Mouse (Mus musculus): Measurements from ENCODE around the gene Slc27a1. TPM values are rescaled to one million over a fixed set of nuclear protein-coding genes. Genes with fewer than 3 reads are reported as not detected.
"Not testable (repeated sequence)": the region's sequence is repeated elsewhere in the genome, so short reads cannot be mapped to it uniquely, and the experiment has no call there.

The Slc27a1 gene
- polyA plus RNA-seq (2015; fragmentation: Nextera tagmentation; extraction: Ambion mirVana) = 35.2 and 41.4 TPM in 2 replicates

GRCm38 (mm10) chr8:71568387-71568937 lies at the start of gene Slc27a1:
Gene Slc27a1 (plus strand): TSS chr8:71568882.
- Histone ChIP-seq H3K4me3 (replicated peaks; ENCODE audit: low read length) (peak within 1 kb of the TSS; percentile 66), H3K36me3 (ENCODE audit: control insufficient read depth, insufficient read depth, low read length) (no peaks in the 10 kb centered on the region), H3K4me1 (ENCODE audit: control insufficient read depth, insufficient read depth, low read length) (peaks cover 17% of the 10 kb centered on the region), H3K4me2 (ENCODE audit: low read depth, low read length) (peak within 1 kb of the TSS; percentile 85), H3K27ac (ENCODE audit: low read length) (peak within 1 kb of the TSS; percentile 92), H3K9ac (ENCODE audit: low read length) (peak within 1 kb of the TSS; percentile 75), H3K9me3 (replicated peaks; ENCODE audit: control insufficient read depth, low read length) (no peaks in the 10 kb centered on the region), H3K27me3 (ENCODE audit: control insufficient read depth, insufficient read depth, low read length) (peaks cover 3% of the 10 kb centered on the region; the same call in 1 of the 2 replicates)
- ATAC-seq (ENCODE audit: insufficient read depth, low FRiP score) = no peak
- WGBS = 16% methylated on average over 13 of the region's 13 CpGs

GRCm38 (mm10) chr8:71519037-71519825 lies 49.5 kb upstream of the Slc27a1 start:
- WGBS = 49% methylated on average over 9 of the region's 10 CpGs
- not testable (repeated sequence) for H3K4me2 ChIP-seq (ENCODE audit: low read depth, low read length); H3K4me3 ChIP-seq (replicated peaks; ENCODE audit: low read length); H3K9ac ChIP-seq (ENCODE audit: low read length); H3K4me1 ChIP-seq (ENCODE audit: control insufficient read depth, insufficient read depth, low read length); H3K36me3 ChIP-seq (ENCODE audit: control insufficient read depth, insufficient read depth, low read length); H3K9me3 ChIP-seq (replicated peaks; ENCODE audit: control insufficient read depth, low read length); ATAC-seq (ENCODE audit: insufficient read depth, low FRiP score); H3K27ac ChIP-seq (ENCODE audit: low read length); H3K27me3 ChIP-seq (ENCODE audit: control insufficient read depth, insufficient read depth, low read length)

DNA sequence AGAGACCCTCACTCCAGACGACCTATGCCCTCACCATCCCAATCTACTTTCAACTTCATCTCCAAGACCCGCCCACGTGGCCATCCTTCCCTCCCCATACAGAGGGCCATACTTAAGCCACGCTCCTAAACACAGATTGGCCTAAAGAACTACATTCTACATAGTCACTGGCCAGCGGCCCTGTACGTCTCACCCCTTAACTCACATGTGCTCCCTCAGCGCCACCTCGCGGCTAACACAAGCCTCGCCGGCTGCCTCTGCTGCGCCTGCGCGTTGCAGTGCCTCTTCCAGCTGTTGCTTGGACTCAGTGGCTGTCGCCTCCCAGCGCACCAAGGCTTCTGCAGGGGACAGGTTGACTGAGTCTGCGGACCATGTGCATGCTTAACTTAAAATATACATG lies 47.0 kb upstream of the Slc27a1 start:
- Histone ChIP-seq H3K9ac (ENCODE audit: low read length) (peak overlapping the region; percentile 11), H3K27ac (ENCODE audit: low read length) (no peak overlapping the region), H3K9me3 (replicated peaks; ENCODE audit: control insufficient read depth, low read length) (no peaks in the 10 kb centered on the region), H3K4me3 (replicated peaks; ENCODE audit: low read length) (no peak overlapping the region), H3K27me3 (ENCODE audit: control insufficient read depth, insufficient read depth, low read length) (peaks cover 12% of the 10 kb centered on the region), H3K4me2 (ENCODE audit: low read depth, low read length) (peak overlapping the region; percentile 34), H3K4me1 (ENCODE audit: control insufficient read depth, insufficient read depth, low read length) (peaks cover 7% of the 10 kb centered on the region; the same call in 1 of the 2 replicates), H3K36me3 (ENCODE audit: control insufficient read depth, insufficient read depth, low read length) (no peaks in the 10 kb centered on the region)
- peak; percentile 89 for ATAC-seq (ENCODE audit: insufficient read depth, low FRiP score)
- 6% methylated on average over 17 of the region's 17 CpGs for WGBS

GRCm38 (mm10) chr8:71525226-71526050 lies 43.2 kb upstream of the Slc27a1 start, which contains the start of gene Ccdc194:
Gene Ccdc194 (minus strand): TSS chr8:71525711.
- WGBS = 24% methylated on average over 46 of the region's 46 CpGs
- Histone ChIP-seq H3K36me3 (ENCODE audit: control insufficient read depth, insufficient read depth, low read length) (no peaks in the 10 kb centered on the region), H3K27ac (ENCODE audit: low read length) (peak within 1 kb of the TSS; percentile 3; the same call in 1 of the 2 replicates), H3K4me2 (ENCODE audit: low read depth, low read length) (peak within 1 kb of the TSS; percentile 21; the same call in 1 of the 2 replicates), H3K4me1 (ENCODE audit: control insufficient read depth, insufficient read depth, low read length) (peaks cover 19% of the 10 kb centered on the region; the same call in 1 of the 2 replicates), H3K27me3 (ENCODE audit: control insufficient read depth, insufficient read depth, low read length) (peaks cover 12% of the 10 kb centered on the region), H3K9me3 (replicated peaks; ENCODE audit: control insufficient read depth, low read length) (no peaks in the 10 kb centered on the region), H3K4me3 (replicated peaks; ENCODE audit: low read length) (peak within 1 kb of the TSS; percentile 11; the same call in 1 of the 2 replicates), H3K9ac (ENCODE audit: low read length) (peak within 1 kb of the TSS; percentile 60)
- ATAC-seq (ENCODE audit: insufficient read depth, low FRiP score) = no peak

- peaks cover 12% of the 10 kb centered on the region for H3K27me3 ChIP-seq (ENCODE audit: control insufficient read depth, insufficient read depth, low read length)
- no peak overlapping the region for H3K9ac ChIP-seq (ENCODE audit: low read length)
- H3K4me3 ChIP-seq (replicated peaks; ENCODE audit: low read length) = no peak overlapping the region
- H3K27ac ChIP-seq (ENCODE audit: low read length) = no peak overlapping the region; the same call in 1 of the 2 replicates
- 21% methylated on average over 6 of the region's 6 CpGs for WGBS
- H3K4me1 ChIP-seq (ENCODE audit: control insufficient read depth, insufficient read depth, low read length) = peaks cover 19% of the 10 kb centered on the region; the same call in 1 of the 2 replicates
- no peak for ATAC-seq (ENCODE audit: insufficient read depth, low FRiP score)
- no peak overlapping the region for H3K4me2 ChIP-seq (ENCODE audit: low read depth, low read length)
- no peaks in the 10 kb centered on the region for H3K36me3 ChIP-seq (ENCODE audit: control insufficient read depth, insufficient read depth, low read length)
- no peaks in the 10 kb centered on the region for H3K9me3 ChIP-seq (replicated peaks; ENCODE audit: control insufficient read depth, low read length)
These were observed 42.4 kb upstream of the Slc27a1 start for GRCm38 (mm10) chr8:71526272-71526671.

GRCm38 (mm10) chr8:71527162-71527870 lies 41.4 kb upstream of the Slc27a1 start:
- WGBS = 60% methylated on average over 3 of the region's 3 CpGs
- H3K4me1 ChIP-seq (ENCODE audit: control insufficient read depth, insufficient read depth, low read length) = peaks cover 19% of the 10 kb centered on the region; the same call in 1 of the 2 replicates
- no peak for ATAC-seq (ENCODE audit: insufficient read depth, low FRiP score)

DNA sequence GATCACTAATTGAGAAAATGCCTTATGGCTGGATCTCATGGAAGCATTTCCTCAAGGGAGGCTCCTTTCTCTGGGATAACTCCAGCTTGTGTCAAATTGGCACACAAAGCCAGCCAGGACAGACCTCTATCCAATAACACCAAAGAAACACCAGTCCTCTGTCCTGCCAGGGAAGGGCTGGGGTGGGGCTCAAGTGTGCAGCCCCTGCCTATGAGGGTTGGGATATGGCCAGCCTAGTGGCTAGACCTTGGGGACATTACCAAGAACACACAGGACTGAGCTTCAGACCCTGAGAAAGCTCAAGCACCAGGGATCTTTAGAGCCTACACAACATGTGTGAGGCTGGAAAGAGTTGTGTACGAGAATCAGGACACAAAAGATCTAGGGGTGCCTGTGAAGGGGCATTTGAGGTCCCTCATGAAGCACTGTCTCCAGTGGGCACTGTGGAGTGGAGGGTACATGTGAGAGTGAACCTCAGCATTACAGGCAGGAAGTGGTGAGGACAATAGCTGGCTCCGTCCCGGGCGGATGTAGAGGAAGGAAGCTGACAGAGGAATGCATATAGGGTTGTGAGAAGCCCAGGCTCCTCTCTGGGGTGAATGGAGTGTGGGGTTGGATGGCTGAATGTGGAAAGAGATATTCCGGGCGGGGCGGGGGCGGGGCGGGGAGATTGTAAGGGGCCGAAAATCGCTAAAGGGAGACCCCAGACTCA lies 40.2 kb upstream of the Slc27a1 start:
- no peak overlapping the region for H3K4me2 ChIP-seq (ENCODE audit: low read depth, low read length)
- peaks cover 19% of the 10 kb centered on the region; the same call in 1 of the 2 replicates for H3K4me1 ChIP-seq (ENCODE audit: control insufficient read depth, insufficient read depth, low read length)
- H3K9ac ChIP-seq (ENCODE audit: low read length) = no peak overlapping the region
- peak overlapping the region; percentile 76 for H3K27ac ChIP-seq (ENCODE audit: low read length)
- peaks cover 12% of the 10 kb centered on the region for H3K27me3 ChIP-seq (ENCODE audit: control insufficient read depth, insufficient read depth, low read length)
- H3K36me3 ChIP-seq (ENCODE audit: control insufficient read depth, insufficient read depth, low read length) = no peaks in the 10 kb centered on the region
- H3K9me3 ChIP-seq (replicated peaks; ENCODE audit: control insufficient read depth, low read length) = no peaks in the 10 kb centered on the region
- ATAC-seq (ENCODE audit: insufficient read depth, low FRiP score) = peak; percentile 42; the same call in 1 of the 2 replicates
- no peak overlapping the region for H3K4me3 ChIP-seq (replicated peaks; ENCODE audit: low read length)
- 71% methylated on average over 11 of the region's 11 CpGs for WGBS

More at GRCm38 (mm10) chr8:71527162-71527870, 41.4 kb upstream of the Slc27a1 start:
- H3K27me3 ChIP-seq (ENCODE audit: control insufficient read depth, insufficient read depth, low read length) = peaks cover 12% of the 10 kb centered on the region
- no peak overlapping the region for H3K4me3 ChIP-seq (replicated peaks; ENCODE audit: low read length)
- H3K36me3 ChIP-seq (ENCODE audit: control insufficient read depth, insufficient read depth, low read length) = no peaks in the 10 kb centered on the region
- H3K27ac ChIP-seq (ENCODE audit: low read length) = peak overlapping the region; percentile 3
- no peak overlapping the region for H3K4me2 ChIP-seq (ENCODE audit: low read depth, low read length)
- no peak overlapping the region for H3K9ac ChIP-seq (ENCODE audit: low read length)
- H3K9me3 ChIP-seq (replicated peaks; ENCODE audit: control insufficient read depth, low read length) = no peaks in the 10 kb centered on the region

All from stomach, embryonic 16.5 days (tissue).